Mouse (Mus musculus): ENCODE measurements around the gene Zmat5. TPM values are rescaled to one million over a fixed set of nuclear protein-coding genes. Genes with fewer than 3 reads are reported as not detected.

Gene Zmat5
- polyA plus RNA-seq, 1 experiment from 2014 or later, result 12.8 TPM

- Histone ChIP-seq H3K27ac (no peak overlapping the region), H3K36me3 (ENCODE audit: inconsistent target) (peaks cover 66% of the 10 kb centered on the region), H3K4me3 (ENCODE audit: inconsistent target) (no peak overlapping the region), H3K79me2 (ENCODE audit: inconsistent target) (no peaks in the 10 kb centered on the region)
- WGBS (ENCODE audit: missing documents), result 97% methylated on average over 3 of the region's 3 CpGs
These were observed 24.4 kb upstream of the Zmat5 start for GRCm38 (mm10) chr11:4680126-4680525.

- Histone ChIP-seq H3K36me3 (ENCODE audit: inconsistent target) (peaks cover 57% of the 10 kb centered on the region), H3K79me2 (ENCODE audit: inconsistent target) (no peaks in the 10 kb centered on the region), H3K4me3 (ENCODE audit: inconsistent target) (no peak overlapping the region), H3K27ac (no peak overlapping the region)
- 64% methylated on average over 6 of the region's 6 CpGs for WGBS (ENCODE audit: missing documents)
These were observed 21.0 kb upstream of the Zmat5 start for GRCm38 (mm10) chr11:4683516-4683915.

DNA sequence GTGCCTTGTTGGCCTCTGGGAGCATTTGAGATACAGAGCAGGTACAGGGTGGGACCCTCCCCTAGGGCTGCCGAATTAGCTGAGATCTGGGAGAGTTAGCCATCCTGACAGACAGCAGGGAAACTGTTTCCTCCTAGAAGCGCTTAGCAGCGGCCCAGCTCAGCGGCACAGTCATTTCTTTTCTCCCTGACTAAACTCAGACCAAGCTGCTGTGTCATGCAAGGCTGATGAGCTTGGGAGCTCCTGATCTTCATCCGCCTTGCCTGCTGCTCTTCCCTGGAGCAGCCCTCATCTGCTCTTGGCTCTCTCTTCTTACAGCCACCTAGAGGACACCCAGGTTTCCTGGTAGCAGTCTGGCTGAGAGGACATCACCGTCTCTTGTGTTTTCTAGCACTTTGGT lies 20.3 kb upstream of the Zmat5 start:
- H3K36me3 ChIP-seq (ENCODE audit: inconsistent target), result peaks cover 50% of the 10 kb centered on the region
- no peak overlapping the region for H3K27ac ChIP-seq
- no peaks in the 10 kb centered on the region for H3K79me2 ChIP-seq (ENCODE audit: inconsistent target)
- 96% methylated on average over 6 of the region's 6 CpGs for WGBS (ENCODE audit: missing documents)
- H3K4me3 ChIP-seq (ENCODE audit: inconsistent target), result no peak overlapping the region

GRCm38 (mm10) chr11:4685071-4685470 lies 19.4 kb upstream of the Zmat5 start:
- Histone ChIP-seq H3K79me2 (ENCODE audit: inconsistent target) (no peaks in the 10 kb centered on the region), H3K36me3 (ENCODE audit: inconsistent target) (peaks cover 43% of the 10 kb centered on the region)

DNA sequence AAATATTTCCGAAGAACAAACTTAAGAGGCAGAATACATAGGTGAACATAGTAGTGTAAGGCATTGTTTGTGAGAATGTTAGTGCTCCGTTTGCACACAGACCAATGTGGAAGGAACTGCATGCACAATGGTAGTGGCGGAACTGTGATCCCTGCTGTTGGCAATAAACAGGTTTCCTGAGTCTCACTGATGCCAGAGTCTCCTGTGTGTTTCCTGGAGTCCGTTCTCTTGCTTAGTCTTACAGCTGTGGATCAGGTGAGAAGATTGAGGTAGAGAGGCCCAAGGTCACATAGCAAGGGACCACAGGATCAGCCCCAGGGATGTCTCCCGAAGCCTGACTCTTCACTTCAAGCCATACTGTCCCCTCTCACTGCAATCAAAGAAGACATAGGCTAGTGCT lies 19.0 kb upstream of the Zmat5 start:
- WGBS (ENCODE audit: missing documents), result 93% methylated on average over 5 of the region's 5 CpGs
- Histone ChIP-seq H3K36me3 (ENCODE audit: inconsistent target) (peaks cover 39% of the 10 kb centered on the region), H3K4me3 (ENCODE audit: inconsistent target) (no peak overlapping the region), H3K27ac (no peak overlapping the region), H3K79me2 (ENCODE audit: inconsistent target) (no peaks in the 10 kb centered on the region)

More at GRCm38 (mm10) chr11:4685071-4685470, 19.4 kb upstream of the Zmat5 start:
- 67% methylated on average over 4 of the region's 4 CpGs for WGBS (ENCODE audit: missing documents)
- H3K4me3 ChIP-seq (ENCODE audit: inconsistent target), result no peak overlapping the region
- H3K27ac ChIP-seq, result no peak overlapping the region

DNA sequence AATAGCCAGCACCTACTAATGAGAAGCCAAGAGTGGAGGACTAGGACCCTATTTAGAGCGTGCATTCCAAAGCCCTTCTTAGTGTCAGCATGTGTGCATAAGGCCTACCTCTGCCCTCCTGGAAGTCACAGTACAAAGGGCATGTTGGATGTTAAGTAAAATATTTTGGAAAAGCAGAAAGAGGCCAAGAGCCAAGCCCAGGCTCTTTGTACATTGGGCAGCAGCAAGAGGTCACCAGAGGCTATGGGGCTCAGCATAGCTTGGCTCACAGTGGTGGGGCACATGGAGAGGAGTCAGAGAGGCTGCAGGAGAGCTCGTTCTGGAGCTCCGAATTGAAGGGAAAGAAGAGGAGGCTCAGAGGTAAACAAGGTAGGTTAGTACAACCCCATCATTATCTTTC lies 17.5 kb upstream of the Zmat5 start:
- no peaks in the 10 kb centered on the region for H3K79me2 ChIP-seq (ENCODE audit: inconsistent target)
- H3K36me3 ChIP-seq (ENCODE audit: inconsistent target), result peaks cover 23% of the 10 kb centered on the region
- WGBS (ENCODE audit: missing documents), result 98% methylated on average over 3 of the region's 3 CpGs
- H3K4me3 ChIP-seq (ENCODE audit: inconsistent target), result no peak overlapping the region
- H3K27ac ChIP-seq, result no peak overlapping the region

- peaks cover 15% of the 10 kb centered on the region for H3K36me3 ChIP-seq (ENCODE audit: inconsistent target)
- WGBS (ENCODE audit: missing documents), result 80% methylated on average over 3 of the region's 3 CpGs
- H3K27ac ChIP-seq, result no peak overlapping the region
- H3K79me2 ChIP-seq (ENCODE audit: inconsistent target), result no peaks in the 10 kb centered on the region
- H3K4me3 ChIP-seq (ENCODE audit: inconsistent target), result no peak overlapping the region
These were observed 16.6 kb upstream of the Zmat5 start for GRCm38 (mm10) chr11:4687874-4688273.

DNA sequence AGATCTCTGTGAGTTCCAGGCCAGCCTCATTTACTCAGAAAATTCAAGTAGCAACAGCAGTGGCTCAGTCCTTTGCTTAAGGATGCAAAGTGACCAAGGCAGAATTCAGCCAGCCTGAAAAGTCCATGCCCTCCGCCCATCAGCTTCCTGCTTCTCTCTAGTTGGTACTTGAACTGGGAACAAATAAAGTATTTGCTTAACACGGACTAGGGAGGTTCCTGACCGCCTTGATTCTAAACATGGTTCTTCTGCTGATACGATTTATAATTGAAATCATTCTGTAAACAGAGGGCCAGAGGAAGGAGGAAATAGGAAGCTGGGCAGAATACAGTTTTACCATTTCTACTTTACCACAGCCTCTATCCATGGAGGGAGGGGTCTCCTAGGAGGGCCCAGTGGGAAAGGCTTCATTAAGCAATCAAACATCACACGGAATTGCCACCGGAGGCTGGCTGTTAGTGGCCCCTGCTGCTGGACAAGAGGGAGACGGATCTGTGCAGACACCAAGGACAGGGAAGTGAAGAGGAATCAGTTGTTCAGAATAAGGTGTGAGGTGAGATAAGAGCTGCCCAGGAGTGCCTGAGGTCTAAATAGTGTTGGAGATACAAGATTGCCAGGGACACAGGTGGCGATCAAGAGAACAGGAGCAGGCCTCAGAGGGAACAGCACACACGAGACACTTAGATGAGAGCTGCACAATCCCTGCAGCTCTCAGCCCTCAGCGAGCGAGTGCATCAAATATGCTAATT lies 15.7 kb upstream of the Zmat5 start:
- no peak overlapping the region for H3K27ac ChIP-seq
- 72% methylated on average over 11 of the region's 11 CpGs for WGBS (ENCODE audit: missing documents)
- H3K79me2 ChIP-seq (ENCODE audit: inconsistent target), result no peaks in the 10 kb centered on the region
- peaks cover 6% of the 10 kb centered on the region; the same call in 1 of the 2 replicates for H3K36me3 ChIP-seq (ENCODE audit: inconsistent target)
- no peak overlapping the region for H3K4me3 ChIP-seq (ENCODE audit: inconsistent target)

GRCm38 (mm10) chr11:4690353-4690752 lies 14.1 kb upstream of the Zmat5 start:
- no peak overlapping the region for H3K27ac ChIP-seq
- 100% methylated on average over 5 of the region's 7 CpGs for WGBS (ENCODE audit: missing documents)
- H3K36me3 ChIP-seq (ENCODE audit: inconsistent target), result no peaks in the 10 kb centered on the region
- H3K4me3 ChIP-seq (ENCODE audit: inconsistent target), result no peak overlapping the region
- H3K79me2 ChIP-seq (ENCODE audit: inconsistent target), result no peaks in the 10 kb centered on the region

DNA sequence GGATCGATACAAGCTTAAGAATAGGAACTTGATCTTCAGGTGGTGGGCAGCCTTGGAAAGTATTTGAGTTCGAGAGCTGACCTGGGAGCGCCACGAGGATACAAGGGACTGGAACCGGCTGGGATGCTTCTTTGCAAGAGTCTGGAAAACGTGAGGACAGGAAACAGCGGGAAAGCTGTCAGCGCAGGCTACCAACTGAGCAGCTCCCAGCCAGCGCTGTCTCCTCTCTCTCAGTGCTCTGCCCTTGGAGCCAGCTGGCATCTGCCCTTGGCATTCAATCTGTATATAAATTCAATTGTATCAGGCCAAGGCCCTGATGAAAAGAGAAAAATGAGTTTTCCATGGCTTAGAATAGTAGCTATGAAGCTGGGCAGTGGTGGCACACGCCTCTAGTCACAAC lies 13.3 kb upstream of the Zmat5 start:
- no peaks in the 10 kb centered on the region for H3K79me2 ChIP-seq (ENCODE audit: inconsistent target)
- H3K27ac ChIP-seq, result no peak overlapping the region
- no peaks in the 10 kb centered on the region for H3K36me3 ChIP-seq (ENCODE audit: inconsistent target)
- 94% methylated on average over 10 of the region's 10 CpGs for whole genome bisulfite sequencing (ENCODE audit: missing documents)
- H3K4me3 ChIP-seq (ENCODE audit: inconsistent target), result no peak overlapping the region

- Histone ChIP-seq H3K36me3 (ENCODE audit: inconsistent target) (no peaks in the 10 kb centered on the region), H3K4me3 (ENCODE audit: inconsistent target) (no peak overlapping the region), H3K79me2 (ENCODE audit: inconsistent target) (no peaks in the 10 kb centered on the region), H3K27ac (no peak overlapping the region)
- WGBS (ENCODE audit: missing documents), result 96% methylated on average over 11 of the region's 11 CpGs
These were observed 12.3 kb upstream of the Zmat5 start for GRCm38 (mm10) chr11:4692162-4692561.

DNA sequence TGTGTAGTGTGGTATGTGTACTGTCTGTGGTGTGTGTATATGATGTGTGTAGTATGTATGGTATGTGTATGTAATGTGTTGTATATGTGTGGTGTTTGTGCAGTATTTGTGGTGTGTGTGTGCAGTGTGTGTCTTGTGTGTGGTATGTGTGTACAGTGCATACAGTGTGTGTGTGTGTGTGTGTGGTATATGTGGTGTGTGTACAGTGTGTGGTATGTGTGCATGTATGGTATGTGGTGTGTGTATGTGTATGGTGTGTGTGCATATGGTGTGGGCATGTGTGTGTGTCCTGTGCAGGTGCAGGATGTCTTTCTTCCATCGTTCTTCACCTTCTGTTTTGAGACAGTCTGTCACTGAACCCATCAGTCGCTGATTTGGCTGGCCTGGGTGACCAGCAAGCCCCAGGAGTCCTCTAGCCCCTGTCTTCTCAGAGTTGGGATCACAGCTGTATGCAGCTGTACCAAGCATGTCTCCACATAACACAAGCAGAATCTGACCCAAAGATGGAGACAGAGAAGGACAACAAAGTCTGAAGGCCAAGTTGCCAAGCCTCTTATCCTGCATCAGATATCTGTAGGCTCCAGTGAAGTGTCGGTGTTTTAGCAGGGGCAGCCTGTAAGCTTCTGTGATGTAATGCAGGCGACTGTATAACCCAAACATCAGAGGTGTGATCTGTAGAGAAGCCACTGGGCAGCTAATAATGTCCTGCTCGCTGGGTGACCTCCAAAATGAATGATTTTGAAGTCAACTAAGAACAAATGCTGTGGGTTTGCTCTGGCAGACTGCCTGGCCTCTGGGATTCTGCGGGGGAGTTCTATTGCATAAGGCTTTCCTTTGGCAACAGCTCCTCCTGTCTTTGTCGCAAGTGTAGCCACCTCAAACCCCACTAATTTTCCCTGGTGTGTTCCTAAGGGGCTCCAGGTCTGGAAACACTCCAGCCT lies 7.2 kb upstream of the Zmat5 start:
- Histone ChIP-seq H3K27ac (no peak overlapping the region), H3K79me2 (ENCODE audit: inconsistent target) (peaks cover 5% of the 10 kb centered on the region; the same call in 1 of the 2 replicates), H3K4me3 (ENCODE audit: inconsistent target) (no peak overlapping the region), H3K36me3 (ENCODE audit: inconsistent target) (0 out of 2 replicates have a peak, but pooled peaks cover 7% of the 10 kb centered on the region)
- 51% methylated on average over 7 of the region's 7 CpGs for WGBS (ENCODE audit: missing documents)

- WGBS (ENCODE audit: missing documents), result 90% methylated on average over 8 of the region's 8 CpGs
- Histone ChIP-seq H3K27ac (no peak overlapping the region), H3K36me3 (ENCODE audit: inconsistent target) (0 out of 2 replicates have a peak, but pooled peaks cover 7% of the 10 kb centered on the region), H3K79me2 (ENCODE audit: inconsistent target) (peaks cover 28% of the 10 kb centered on the region), H3K4me3 (ENCODE audit: inconsistent target) (no peak overlapping the region)
These were observed 3.8 kb upstream of the Zmat5 start for GRCm38 (mm10) chr11:4700726-4701125.

- H3K27ac ChIP-seq, result peak overlapping the region; percentile 69
- peak overlapping the region; percentile 96 for H3K4me3 ChIP-seq (ENCODE audit: inconsistent target)
- 0 out of 2 replicates have a peak, but pooled peaks cover 7% of the 10 kb centered on the region for H3K36me3 ChIP-seq (ENCODE audit: inconsistent target)
- WGBS (ENCODE audit: missing documents), result 2% methylated on average over 12 of the region's 12 CpGs
- peaks cover 49% of the 10 kb centered on the region for H3K79me2 ChIP-seq (ENCODE audit: inconsistent target)
These were observed 798 bp upstream of the Zmat5 start for GRCm38 (mm10) chr11:4703688-4704071.

- Histone ChIP-seq H3K27ac (peak overlapping the region; percentile 69), H3K4me3 (ENCODE audit: inconsistent target) (peak overlapping the region; percentile 96), H3K79me2 (ENCODE audit: inconsistent target) (peaks cover 49% of the 10 kb centered on the region), H3K36me3 (ENCODE audit: inconsistent target) (0 out of 2 replicates have a peak, but pooled peaks cover 7% of the 10 kb centered on the region)
- WGBS (ENCODE audit: missing documents), result 11% methylated on average over 4 of the region's 4 CpGs
These were observed 700 bp downstream of the Zmat5 start for GRCm38 (mm10) chr11:4705178-4705577.
